Mouse (Mus musculus) spleen, adult 2 months (tissue): ENCODE results near the gene Tnfaip8l3. TPM values are rescaled to one million over a fixed set of nuclear protein-coding genes. Genes with fewer than 3 reads are reported as not detected.
A peak's percentile ranks its signal among the peaks of the same experiment; 100 is the strongest.

Experiments
- DNase-seq, 2 experiments: peaks; one replicate each; pipeline versions ENCODE4 v3.0.0 to v3.0.0-alpha.2; 2012 to 2021; ENCODE audit warnings: low spot score in 2 of 2, low read depth in 1 of 2
- H3K27ac ChIP-seq: fragments of 200-500 bp; 2 replicates; pipeline ENCODE4 v1.5.1; 2012; ENCODE audit warnings: low read length, inconsistent platforms; ENCODE audit not compliant: insufficient read depth
- H3K27me3 ChIP-seq: fragments of 200-500 bp; 2 replicates; pipeline ENCODE4 v1.6.1; 2012; ENCODE audit warnings: mild to moderate bottlenecking, moderate library complexity, low read length, inconsistent platforms; ENCODE audit not compliant: control insufficient read depth, insufficient read depth
- H3K36me3 ChIP-seq: fragments of 200-500 bp; 2 replicates; pipeline ENCODE4 v1.6.1; 2012; ENCODE audit warnings: mild to moderate bottlenecking, low read length, inconsistent platforms; ENCODE audit not compliant: control insufficient read depth, insufficient read depth
- H3K4me1 ChIP-seq: fragments of 200-500 bp; 2 replicates; pipeline ENCODE4 v1.6.1; 2011; ENCODE audit warnings: inconsistent platforms; ENCODE audit not compliant: control insufficient read depth, insufficient read depth, insufficient read length
- H3K4me3 ChIP-seq: fragments of 200-500 bp; 2 replicates; pipeline ENCODE4 v1.5.1; 2011; ENCODE audit warnings: mild to moderate bottlenecking, inconsistent platforms; ENCODE audit not compliant: insufficient read depth, insufficient read length; ENCODE audit errors: extremely low read depth
- CTCF ChIP-seq: fragments of 200-500 bp; IDR thresholded peaks from 2 replicates; pipeline ENCODE4 v1.5.1; 2011; ENCODE audit warnings: mild to moderate bottlenecking, inconsistent platforms; ENCODE audit not compliant: insufficient read depth, insufficient read length, insufficient replicate concordance; ENCODE audit errors: extremely low read depth
- POLR2A ChIP-seq: fragments of 200-500 bp; IDR thresholded peaks from 2 replicates; pipeline ENCODE4 v1.6.1; 2011; ENCODE audit warnings: low read depth, low read length, inconsistent platforms
- WGBS: fragments of 180-500 bp; shearing (Covaris S2); methylation state at CpG from one replicate; pipeline ENCODE4 v1.1.7; 2018; 5-methylcytosine and 5-hydroxymethylcytosine counted together
- polyA plus RNA-seq: library from polyadenylated mRNA; depleted of rRNA; stranded (reverse); fragments of >200 nt; gene quantifications from 2 replicates; pipeline ENCODE4 v1.2.3, GENCODE M21; 2012

Tnfaip8l3 gene
- polyA plus RNA-seq, 1 experiment, result 0.01 TPM

DNA sequence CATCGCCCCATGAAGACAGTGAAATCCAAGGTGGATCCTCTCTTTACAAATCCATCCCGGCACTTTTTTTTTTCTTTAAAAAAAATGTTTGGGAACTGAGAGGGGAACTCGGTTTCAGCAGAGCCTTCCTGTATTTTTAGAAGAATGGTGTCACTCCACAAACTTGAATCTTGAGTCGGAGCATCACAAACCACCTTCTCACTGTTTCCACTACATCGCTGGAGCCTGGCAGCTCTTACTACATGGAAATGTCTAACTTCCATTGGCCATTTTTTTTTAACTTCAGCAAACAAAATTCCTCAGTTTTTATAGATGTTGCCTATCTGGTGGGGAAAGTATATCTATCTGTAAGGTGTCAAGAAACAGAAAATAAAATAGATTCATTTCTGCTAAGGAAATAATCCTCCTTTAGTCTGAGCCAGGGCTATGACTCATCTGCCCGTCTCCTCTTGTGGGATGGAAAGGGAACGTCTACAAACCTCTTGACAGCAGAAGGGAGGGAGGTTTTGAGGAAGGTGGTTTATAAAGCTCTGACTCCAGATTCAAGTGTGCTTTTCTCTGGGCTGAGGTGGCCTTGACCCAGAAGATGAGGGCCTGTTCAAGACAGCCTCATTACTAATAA lies 3.4 kb upstream of the Tnfaip8l3 start:
- Histone ChIP-seq H3K4me3 (no peak overlapping the region), H3K36me3 (no peaks in the 10 kb centered on the region), H3K27ac (no peak overlapping the region), H3K4me1 (no peaks in the 10 kb centered on the region), H3K27me3 (peaks cover 2% of the 10 kb centered on the region; the same call in 1 of the 2 replicates)
- WGBS, result 57% methylated on average over 7 of the region's 7 CpGs
- DNase-seq, result no peak
- TF ChIP-seq POLR2A (no peak), CTCF (no peak)

- Histone ChIP-seq H3K36me3 (no peaks in the 10 kb centered on the region), H3K4me3 (peak overlapping the region; percentile 21; the same call in 1 of the 2 replicates), H3K27me3 (peaks cover 2% of the 10 kb centered on the region; the same call in 1 of the 2 replicates), H3K4me1 (no peaks in the 10 kb centered on the region), H3K27ac (no peak overlapping the region)
- DNase-seq, result no peak
- TF ChIP-seq POLR2A (no peak), CTCF (no peak)
- WGBS, result 34% methylated on average over 5 of the region's 5 CpGs
Measured at GRCm38 (mm10) chr9:54069204-54069603, 1.0 kb upstream of the Tnfaip8l3 start.

- H3K36me3 ChIP-seq, result no peaks in the 10 kb centered on the region
- no peak overlapping the region for H3K27ac ChIP-seq
- no peak for DNase-seq
- 3% methylated on average over 11 of the region's 11 CpGs for WGBS
- no peaks in the 10 kb centered on the region for H3K4me1 ChIP-seq
- peak overlapping the region; percentile 33; the same call in 1 of the 2 replicates for H3K4me3 ChIP-seq
- TF ChIP-seq CTCF (no peak), POLR2A (no peak)
- H3K27me3 ChIP-seq, result peaks cover 2% of the 10 kb centered on the region; the same call in 1 of the 2 replicates
Measured at GRCm38 (mm10) chr9:54068777-54069176, 589 bp upstream of the Tnfaip8l3 start.

GRCm38 (mm10) chr9:54067642-54068031 lies 551 bp downstream of the Tnfaip8l3 start:
- Histone ChIP-seq H3K27me3 (peaks cover 2% of the 10 kb centered on the region; the same call in 1 of the 2 replicates), H3K4me1 (no peaks in the 10 kb centered on the region), H3K36me3 (no peaks in the 10 kb centered on the region), H3K27ac (no peak overlapping the region), H3K4me3 (no peak overlapping the region)
- TF ChIP-seq CTCF (no peak), POLR2A (no peak)
- 17% methylated on average over 16 of the region's 16 CpGs for WGBS
- no peak for DNase-seq

- TF ChIP-seq CTCF, result no peak
- TF ChIP-seq POLR2A, result no peak
- Histone ChIP-seq H3K27ac (no peak overlapping the region), H3K27me3 (peaks cover 2% of the 10 kb centered on the region; the same call in 1 of the 2 replicates), H3K4me1 (no peaks in the 10 kb centered on the region), H3K4me3 (no peak overlapping the region), H3K36me3 (no peaks in the 10 kb centered on the region)
- 71% methylated on average over 3 of the region's 3 CpGs for WGBS
- DNase-seq, result no peak
Measured at GRCm38 (mm10) chr9:54064836-54065235, 3.4 kb downstream of the Tnfaip8l3 start.

- no peak overlapping the region for H3K4me3 ChIP-seq
- H3K27ac ChIP-seq, result no peak overlapping the region
- 45% methylated on average over 3 of the region's 3 CpGs for WGBS
- no peaks in the 10 kb centered on the region for H3K36me3 ChIP-seq
- H3K4me1 ChIP-seq, result no peaks in the 10 kb centered on the region
- TF ChIP-seq POLR2A (no peak), CTCF (no peak)
- no peak for DNase-seq
- peaks cover 2% of the 10 kb centered on the region; the same call in 1 of the 2 replicates for H3K27me3 ChIP-seq
Measured at GRCm38 (mm10) chr9:54063655-54064054, 4.5 kb downstream of the Tnfaip8l3 start.

DNA sequence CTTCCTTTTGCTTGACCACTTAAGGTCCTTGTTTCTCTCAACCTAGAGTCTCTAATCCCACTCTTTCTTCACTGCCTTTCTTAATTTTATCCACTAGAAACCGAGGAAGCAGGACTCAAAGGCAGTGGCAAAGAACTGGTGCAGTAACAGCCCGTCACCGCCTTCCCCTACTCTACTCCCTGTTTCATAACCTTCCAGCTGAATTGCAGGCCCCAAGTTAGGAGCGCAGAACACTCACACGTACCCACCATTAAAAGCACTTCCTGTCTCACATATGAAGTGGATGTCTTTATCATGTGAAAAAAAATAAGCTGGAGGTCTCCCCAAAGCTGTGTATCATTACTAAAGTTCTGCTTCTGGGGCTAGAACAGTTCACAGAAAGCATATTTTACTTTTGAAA lies 6.5 kb downstream of the Tnfaip8l3 start:
- H3K4me1 ChIP-seq, result no peaks in the 10 kb centered on the region
- no peak overlapping the region for H3K4me3 ChIP-seq
- H3K27ac ChIP-seq, result no peak overlapping the region
- DNase-seq, result no peak
- TF ChIP-seq POLR2A, result no peak
- no peak for TF ChIP-seq CTCF
- H3K27me3 ChIP-seq, result no peaks in the 10 kb centered on the region
- H3K36me3 ChIP-seq, result no peaks in the 10 kb centered on the region
- 66% methylated on average over 5 of the region's 5 CpGs for WGBS
